Mouse (Mus musculus) midbrain, postnatal 0 days (tissue): ENCODE measurements around the gene Crip3. TPM values are rescaled to one million over a fixed set of nuclear protein-coding genes. Genes with fewer than 3 reads are reported as not detected.

ENCODE experiments used
- ATAC-seq: fragments of 200-750 bp; cut with Nextera tagmentation; 2 replicates; pipeline ENCODE4 v1.8.0; 2017; ENCODE audit warnings: moderate number of reproducible peaks, mild to moderate bottlenecking, moderate TSS enrichment, moderate library complexity; ENCODE audit not compliant: low FRiP score
- DNase-seq: peaks from one replicate; pipeline ENCODE4 v3.0.0-alpha.2; 2015; ENCODE audit warnings: low spot score
- H3K27ac ChIP-seq: fragments of 300-500 bp; sonication (generic); 2 replicates; pipeline ENCODE4 v1.5.1; 2014; ENCODE audit warnings: low read depth, mild to moderate bottlenecking, low read length, mixed read lengths
- H3K27me3 ChIP-seq: fragments of 300-500 bp; sonication (generic); 2 replicates; pipeline ENCODE4 v1.6.1; 2014; ENCODE audit warnings: low read length, control low read depth, mixed read lengths; ENCODE audit not compliant: insufficient read depth
- H3K36me3 ChIP-seq: fragments of 300-500 bp; sonication (generic); 2 replicates; pipeline ENCODE4 v1.6.1; 2014; ENCODE audit warnings: low read length, control low read depth, mixed read lengths; ENCODE audit not compliant: insufficient read depth
- H3K4me1 ChIP-seq: fragments of 300-500 bp; sonication (generic); 2 replicates; pipeline ENCODE4 v1.6.1; 2014; ENCODE audit warnings: mild to moderate bottlenecking, control low read depth, antibody characterized with exemption, low read length, mixed read lengths; ENCODE audit not compliant: insufficient read depth
- H3K4me2 ChIP-seq: fragments of 300-500 bp; sonication (generic); 2 replicates; pipeline ENCODE4 v1.6.1; 2014; ENCODE audit warnings: low read depth, mild to moderate bottlenecking, low read length, mixed read lengths; ENCODE audit not compliant: poor library complexity, severe bottlenecking
- H3K4me3 ChIP-seq: fragments of 300-500 bp; sonication (generic); 2 replicates; pipeline ENCODE4 v1.5.1; 2014; ENCODE audit warnings: low read depth, mild to moderate bottlenecking, low read length, moderate library complexity
- H3K9ac ChIP-seq: fragments of 300-500 bp; sonication (generic); replicated peaks from 2 replicates; pipeline ENCODE4 v1.6.1; 2014; ENCODE audit warnings: mild to moderate bottlenecking, low read length, moderate library complexity, mixed read lengths; ENCODE audit not compliant: poor library complexity, severe bottlenecking
- H3K9me3 ChIP-seq: fragments of 300-500 bp; sonication (generic); 2 replicates; pipeline ENCODE4 v1.6.1; 2016; ENCODE audit warnings: low read length, control low read depth
- CTCF ChIP-seq: IDR thresholded peaks from 2 replicates; pipeline ENCODE4 v1.5.1; 2016; ENCODE audit warnings: antibody characterized with exemption, mild to moderate bottlenecking
- WGBS: fragments of 180-500 bp; shearing (Covaris S2); extraction: QIAGEN DNeasy Blood & Tissue Kit; methylation state at CpG from one replicate; pipeline ENCODE4 v1.1.7; 2014; 5-methylcytosine and 5-hydroxymethylcytosine counted together
- polyA plus RNA-seq: library from polyadenylated mRNA; unstranded; fragments of >200 nt; fragmentation: Nextera tagmentation; extraction: Ambion mirVana; gene quantifications from 2 replicates; pipeline ENCODE4 v1.2.1, GENCODE M21; 2015
- total RNA-seq: library from RNA; depleted of rRNA; stranded (reverse); fragments of >200 nt; gene quantifications from 2 replicates; pipeline ENCODE4 v1.2.3, GENCODE M21; 2014; rRNA removed

Crip3 gene
- 2.0 and 3.0 TPM in 2 replicates for total RNA-seq
- polyA plus RNA-seq = 1.5 and 2.1 TPM in 2 replicates

GRCm38 (mm10) chr17:46428761-46429414 lies at the start of gene Crip3:
Gene Crip3, plus strand, starts transcription at chr17:46428926.
- Histone ChIP-seq H3K9ac (no peak within 1 kb of the TSS), H3K9me3 (no peaks in the 10 kb centered on the region), H3K27ac (no peak within 1 kb of the TSS), H3K4me1 (no peaks in the 10 kb centered on the region), H3K36me3 (no peaks in the 10 kb centered on the region), H3K4me3 (no peak within 1 kb of the TSS), H3K4me2 (no peak within 1 kb of the TSS), H3K27me3 (no peaks in the 10 kb centered on the region)
- DNase-seq (no peak), ATAC-seq (no peak)
- TF ChIP-seq CTCF = no peak
- 5% methylated on average over 17 of the region's 18 CpGs for WGBS

- Histone ChIP-seq H3K9me3 (no peaks in the 10 kb centered on the region), H3K27ac (peak within 1 kb of the TSS; percentile 91), H3K4me1 (peaks cover 13% of the 10 kb centered on the region; the same call in 1 of the 2 replicates), H3K27me3 (no peaks in the 10 kb centered on the region), H3K4me3 (peak within 1 kb of the TSS; percentile 94), H3K36me3 (no peaks in the 10 kb centered on the region), H3K4me2 (peak within 1 kb of the TSS; percentile 83), H3K9ac (peak within 1 kb of the TSS; percentile 99)
- 2% methylated on average over 31 of the region's 105 CpGs for WGBS
- DNase-seq (peak; percentile 97), ATAC-seq (peak; percentile 97)
- peak; percentile 38; the same call in 1 of the 2 replicates for TF ChIP-seq CTCF
Observed at GRCm38 (mm10) chr17:46383294-46384060, 45.2 kb upstream of the Crip3 start, which contains the start of gene Zfp318. Gene Zfp318, plus strand, starts transcription at chr17:46383731.

- Histone ChIP-seq H3K4me2 (peak overlapping the region; percentile 83), H3K9me3 (no peaks in the 10 kb centered on the region), H3K4me3 (peak overlapping the region; percentile 94), H3K36me3 (peaks cover 3% of the 10 kb centered on the region; the same call in 1 of the 2 replicates), H3K27me3 (no peaks in the 10 kb centered on the region), H3K4me1 (peaks cover 13% of the 10 kb centered on the region; the same call in 1 of the 2 replicates), H3K9ac (peak overlapping the region; percentile 99), H3K27ac (peak overlapping the region; percentile 91)
- ATAC-seq = peak; percentile 28; the same call in 1 of the 2 replicates
- peak; percentile 9 for DNase-seq
- TF ChIP-seq CTCF = no peak
- under 1% methylated on average over 58 of the region's 70 CpGs for WGBS
Observed at GRCm38 (mm10) chr17:46384061-46384801, 44.5 kb upstream of the Crip3 start.

GRCm38 (mm10) chr17:46388200-46388599 lies 40.5 kb upstream of the Crip3 start:
- DNase-seq (no peak), ATAC-seq (no peak)
- Histone ChIP-seq H3K9me3 (no peaks in the 10 kb centered on the region), H3K4me1 (peaks cover 13% of the 10 kb centered on the region; the same call in 1 of the 2 replicates), H3K4me2 (no peak overlapping the region), H3K36me3 (peaks cover 9% of the 10 kb centered on the region; the same call in 1 of the 2 replicates), H3K4me3 (no peak overlapping the region), H3K9ac (no peak overlapping the region), H3K27ac (no peak overlapping the region), H3K27me3 (no peaks in the 10 kb centered on the region)
- 91% methylated on average over 3 of the region's 3 CpGs for WGBS
- no peak for TF ChIP-seq CTCF

- Histone ChIP-seq H3K9ac (no peak overlapping the region), H3K27ac (no peak overlapping the region), H3K4me3 (no peak overlapping the region), H3K4me1 (no peaks in the 10 kb centered on the region), H3K27me3 (no peaks in the 10 kb centered on the region), H3K9me3 (no peaks in the 10 kb centered on the region), H3K36me3 (peaks cover 24% of the 10 kb centered on the region), H3K4me2 (no peak overlapping the region)
- WGBS = 51% methylated on average over 2 of the region's 2 CpGs
- TF ChIP-seq CTCF = peak; percentile 80
- DNase-seq (peak; percentile 68), ATAC-seq (no peak)
Observed at GRCm38 (mm10) chr17:46393012-46393411, 35.7 kb upstream of the Crip3 start.
